ENCODE assay signal across 8 mouse cellular contexts in the genomic region with DNA sequence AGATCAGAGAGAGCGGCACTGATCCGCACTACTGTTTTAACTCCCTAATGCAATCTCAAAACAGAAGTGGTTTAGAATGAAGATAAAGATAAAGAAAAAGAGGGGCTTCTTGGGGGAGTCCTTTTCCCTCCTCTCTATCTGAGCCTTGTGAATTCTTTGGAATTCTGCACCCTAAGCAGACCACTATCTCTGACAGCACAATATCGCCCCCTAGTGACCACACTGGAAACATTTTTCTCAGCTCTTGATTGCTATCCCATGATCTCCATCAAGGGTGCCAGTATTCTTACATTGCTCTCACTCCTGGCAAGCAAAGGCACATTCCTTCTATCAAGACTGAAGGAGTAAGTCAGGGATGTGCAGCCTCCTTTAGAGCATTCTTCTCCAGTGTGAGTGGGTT.
DNase-seq lines count a peak whose midpoint lies in the region; ATAC-seq and TF ChIP-seq lines count a peak whose summit lies in the region.

No protein-coding gene starts in this region.

- H3K4me3 ChIP-seq in C2C12 (ENCODE audit: insufficient read depth, poor library complexity, severe bottlenecking): no peak overlapping the region
- H3K4me3 ChIP-seq in forebrain, postnatal 0 days (ENCODE audit: low read depth, low read length): no peak overlapping the region
- no peak overlapping the region for H3K4me3 ChIP-seq in midbrain, embryonic 16.5 days (ENCODE audit: low read depth, low read length)

- H3K9ac ChIP-seq in forebrain, postnatal 0 days: no peak overlapping the region
- H3K9ac ChIP-seq in midbrain, embryonic 16.5 days (ENCODE audit: low read depth, low read length): no peak overlapping the region

- H3ac ChIP-seq in C2C12 (ENCODE audit: control insufficient read depth, insufficient read length, low read depth): no peak overlapping the region

- no peaks in the 10 kb centered on the region for H3K79me2 ChIP-seq in C2C12 (ENCODE audit: control insufficient read depth, insufficient read depth)

- no peaks in the 10 kb centered on the region for H3K79me3 ChIP-seq in C2C12 (ENCODE audit: low read depth)

- DNase-seq in adrenal gland, adult (ENCODE audit: inconsistent age in 2 of 2, low spot score in 1 of 2): peak; percentile 44 to 77
- DNase-seq in adrenal gland, adult 8-10 months: no peak
- DNase-seq in cerebellum, adult 11-12 months: peak; percentile 6
- DNase-seq in forebrain, postnatal 0 days: peak; percentile 82
- DNase-seq in layer of hippocampus, adult 9-11 months: peak; percentile 21
- no peak for DNase-seq in thymus, postnatal 14 days

- no peak; the same call in 1 of the 2 replicates for ATAC-seq in forebrain, postnatal 0 days
- no peak for ATAC-seq in midbrain, embryonic 16.5 days

- H3K27ac ChIP-seq in forebrain, postnatal 0 days (ENCODE audit: low read depth, low read length): no peak overlapping the region
- H3K27ac ChIP-seq in midbrain, embryonic 16.5 days (ENCODE audit: low read length): no peak overlapping the region

- no peaks in the 10 kb centered on the region for H3K4me1 ChIP-seq in forebrain, postnatal 0 days (ENCODE audit: insufficient read depth)
- peaks cover 9% of the 10 kb centered on the region for H3K4me1 ChIP-seq in midbrain, embryonic 16.5 days (ENCODE audit: control insufficient read depth, insufficient read depth, low read length)

- 49% methylated on average over 3 of the region's 3 CpGs for WGBS in forebrain, postnatal 0 days
- WGBS in midbrain, embryonic 16.5 days: 40% methylated on average over 3 of the region's 3 CpGs

- H3K36me3 ChIP-seq in C2C12 (ENCODE audit: control insufficient read depth, insufficient read depth): no peaks in the 10 kb centered on the region
- no peaks in the 10 kb centered on the region for H3K36me3 ChIP-seq in forebrain, postnatal 0 days (ENCODE audit: insufficient read depth)
- H3K36me3 ChIP-seq in midbrain, embryonic 16.5 days (ENCODE audit: control insufficient read depth, insufficient read depth, low read length): no peaks in the 10 kb centered on the region

- peak; percentile 4 for TF ChIP-seq CTCF in C2C12 (IDR thresholded peaks at IDR 0.05; ENCODE audit: control insufficient read depth, insufficient read depth, insufficient read length)
- TF ChIP-seq CTCF in forebrain, postnatal 0 days (IDR thresholded peaks at IDR 0.05; ENCODE audit: low read depth): peak; percentile 80

- no peaks in the 10 kb centered on the region for H3K9me3 ChIP-seq in forebrain, postnatal 0 days (ENCODE audit: low read length)
- H3K9me3 ChIP-seq in midbrain, embryonic 16.5 days (replicated peaks; ENCODE audit: control insufficient read depth, low read length, poor library complexity, severe bottlenecking): no peaks in the 10 kb centered on the region

- H3K4me2 ChIP-seq in forebrain, postnatal 0 days (ENCODE audit: low read depth): no peak overlapping the region
- peak overlapping the region; percentile 13 for H3K4me2 ChIP-seq in midbrain, embryonic 16.5 days (ENCODE audit: low read length)

- no peaks in the 10 kb centered on the region for H3K27me3 ChIP-seq in C2C12 (ENCODE audit: control insufficient read depth, insufficient read depth, insufficient read length)
- H3K27me3 ChIP-seq in forebrain, postnatal 0 days (ENCODE audit: insufficient read depth, low read length): no peaks in the 10 kb centered on the region
- H3K27me3 ChIP-seq in midbrain, embryonic 16.5 days (ENCODE audit: control insufficient read depth, insufficient read depth, low read depth, low read length): no peaks in the 10 kb centered on the region; the same call in none of the 2 replicates

TF ChIP-seq in C2C12, 6 proteins besides CTCF, POLR2A, EP300 and RAD21:
- TF ChIP-seq CEBPB (IDR thresholded peaks at IDR 0.05; ENCODE audit: low read depth): no peak
- TF ChIP-seq FOSL1 (IDR thresholded peaks at IDR 0.05; ENCODE audit: insufficient read depth, low read length, poor library complexity, severe bottlenecking): no peak
- no peak for TF ChIP-seq MAX (IDR thresholded peaks at IDR 0.05)
- no peak for TF ChIP-seq MYOD1 (IDR thresholded peaks at IDR 0.05; ENCODE audit: control insufficient read depth, insufficient read length, low read depth)
- no peak for TF ChIP-seq USF1 (IDR thresholded peaks at IDR 0.05; ENCODE audit: low read depth)
- no peak for TF ChIP-seq MYOG (IDR thresholded peaks at IDR 0.05; ENCODE audit: control insufficient read depth, extremely low read depth, insufficient read length)
TF ChIP-seq in C2C12: peak in this region for 0.

Comparison
In these comparisons a context has a peak if more than half of its experiments do, and no peak if none do; other contexts are left out.
1. DNase-seq: peak in adrenal gland, adult (2 of 2), cerebellum, adult 11-12 months (single experiment), forebrain, postnatal 0 days (single experiment) and layer of hippocampus, adult 9-11 months (single experiment); none in adrenal gland, adult 8-10 months (single experiment) and thymus, postnatal 14 days (single experiment).